ENCODE assay signal across 16 mouse cellular contexts in genomic region chr9:60841393-60841792, GRCm38 (mm10). TPM values are rescaled to one million over a fixed set of nuclear protein-coding genes. Genes with fewer than 3 reads are reported as not detected.
A peak's percentile ranks its signal among the peaks of the same experiment; 100 is the strongest.
DNase-seq lines count a peak whose midpoint lies in the region; ATAC-seq and TF ChIP-seq lines count a peak whose summit lies in the region.
"Had no signal": no experiment of that assay in that cellular context is flagged by ENCODE, and none has a peak within 500 bp of the region (broad histone marks: within the 10 kb centered on the region; RNA-seq: fewer than 3 reads in every experiment).

No protein-coding gene starts in this region.

- WGBS in forebrain, embryonic 11.5 days, result 5% methylated on average over 5 of the region's 5 CpGs
- 13% methylated on average over 5 of the region's 5 CpGs for WGBS in forebrain, embryonic 15.5 days
- 21% methylated on average over 5 of the region's 5 CpGs for WGBS in intestine, embryonic 16.5 days
- 15% methylated on average over 5 of the region's 5 CpGs for WGBS in intestine, postnatal 0 days
- WGBS in heart, postnatal 0 days, result 31% methylated on average over 5 of the region's 5 CpGs

- no peak for TF ChIP-seq CTCF in intestine, postnatal 0 days (IDR thresholded peaks at IDR 0.05; ENCODE audit: low read depth)
- TF ChIP-seq CTCF in heart, postnatal 0 days (IDR thresholded peaks at IDR 0.05; ENCODE audit: low read depth), result no peak

- H3K36me3 ChIP-seq in forebrain, embryonic 11.5 days (ENCODE audit: control insufficient read depth, insufficient read depth, low read length), result no peaks in the 10 kb centered on the region
- H3K36me3 ChIP-seq in forebrain, embryonic 15.5 days, result no peaks in the 10 kb centered on the region
- H3K36me3 ChIP-seq in intestine, embryonic 16.5 days (ENCODE audit: control insufficient read depth, insufficient read depth, low read length), result no peaks in the 10 kb centered on the region
- peaks cover 14% of the 10 kb centered on the region for H3K36me3 ChIP-seq in intestine, postnatal 0 days (ENCODE audit: control insufficient read depth, insufficient read depth)
- peaks cover 4% of the 10 kb centered on the region for H3K36me3 ChIP-seq in heart, postnatal 0 days (replicated peaks; ENCODE audit: control insufficient read depth, insufficient read depth, low read length)
- H3K36me3 ChIP-seq: embryonic facial prominence, embryonic 15.5 days; G1E; neural tube, embryonic 13.5 days had no signal

- H3K9me3 ChIP-seq in forebrain, embryonic 11.5 days (ENCODE audit: control insufficient read depth, low read length), result no peaks in the 10 kb centered on the region
- no peaks in the 10 kb centered on the region for H3K9me3 ChIP-seq in forebrain, embryonic 15.5 days
- H3K9me3 ChIP-seq in intestine, embryonic 16.5 days (ENCODE audit: control insufficient read depth, low read length), result no peaks in the 10 kb centered on the region
- H3K9me3 ChIP-seq in intestine, postnatal 0 days (ENCODE audit: control insufficient read depth), result no peaks in the 10 kb centered on the region
- H3K9me3 ChIP-seq in heart, postnatal 0 days (replicated peaks; ENCODE audit: control insufficient read depth, low read length), result no peaks in the 10 kb centered on the region
- H3K9me3 ChIP-seq: embryonic facial prominence, embryonic 15.5 days; G1E; neural tube, embryonic 13.5 days had no signal

- no peak overlapping the region for H3K4me3 ChIP-seq in forebrain, embryonic 11.5 days (ENCODE audit: low read depth, low read length)
- H3K4me3 ChIP-seq in forebrain, embryonic 15.5 days, result no peak overlapping the region
- no peak overlapping the region for H3K4me3 ChIP-seq in intestine, embryonic 16.5 days (ENCODE audit: low read length)
- no peak overlapping the region for H3K4me3 ChIP-seq in intestine, postnatal 0 days (ENCODE audit: low read depth, low read length)
- peak overlapping the region; percentile 36; the same call in 1 of the 2 replicates for H3K4me3 ChIP-seq in brown adipose tissue, adult 24 weeks (ENCODE audit: insufficient read depth, low read depth, low read length)
- H3K4me3 ChIP-seq in heart, postnatal 0 days (ENCODE audit: low read depth, low read length), result no peak overlapping the region
- H3K4me3 ChIP-seq: embryonic facial prominence, embryonic 15.5 days; neural tube, embryonic 13.5 days had no signal

- DNase-seq in forebrain, embryonic 11.5 days (ENCODE audit: low spot score), result no peak
- DNase-seq in heart, postnatal 0 days (ENCODE audit: low spot score), result no peak
- DNase-seq in right cerebral cortex, postnatal 4 days, result no peak
- DNase-seq in thymus, adult 18-20 months, result no peak
- DNase-seq: cerebellum, adult 9-11 months; layer of hippocampus, postnatal 36 days; liver, postnatal 0 days; thymus, postnatal 25 days had no signal

- H3K9ac ChIP-seq in forebrain, embryonic 11.5 days (ENCODE audit: low read length), result 0 out of 2 replicates have a peak overlapping the region, but pooled peaks have one; percentile 3
- H3K9ac ChIP-seq in forebrain, embryonic 15.5 days (replicated peaks), result no peak overlapping the region
- no peak overlapping the region for H3K9ac ChIP-seq in intestine, embryonic 16.5 days (ENCODE audit: low read depth, low read length)
- no peak overlapping the region for H3K9ac ChIP-seq in intestine, postnatal 0 days (ENCODE audit: low read depth, low read length)
- H3K9ac ChIP-seq in heart, postnatal 0 days (replicated peaks; ENCODE audit: low read depth, low read length), result no peak overlapping the region
- H3K9ac ChIP-seq: embryonic facial prominence, embryonic 15.5 days; liver, postnatal 0 days; neural tube, embryonic 13.5 days had no signal

- no peak overlapping the region for H3K4me2 ChIP-seq in forebrain, embryonic 11.5 days (ENCODE audit: low read depth, low read length, severe bottlenecking)
- H3K4me2 ChIP-seq in forebrain, embryonic 15.5 days (replicated peaks), result no peak overlapping the region
- no peak overlapping the region for H3K4me2 ChIP-seq in intestine, embryonic 16.5 days (ENCODE audit: low read depth, low read length)
- no peak overlapping the region; the same call in 1 of the 2 replicates for H3K4me2 ChIP-seq in intestine, postnatal 0 days (replicated peaks; ENCODE audit: low read depth)
- no peak overlapping the region for H3K4me2 ChIP-seq in heart, postnatal 0 days (ENCODE audit: low read depth, low read length)
- H3K4me2 ChIP-seq: embryonic facial prominence, embryonic 15.5 days; neural tube, embryonic 13.5 days had no signal

- no peaks in the 10 kb centered on the region; the same call in 1 of the 2 replicates for H3K27me3 ChIP-seq in forebrain, embryonic 11.5 days (ENCODE audit: control insufficient read depth, insufficient read depth, low read length)
- H3K27me3 ChIP-seq in forebrain, embryonic 15.5 days, result no peaks in the 10 kb centered on the region
- H3K27me3 ChIP-seq in intestine, embryonic 16.5 days (replicated peaks; ENCODE audit: control insufficient read depth, insufficient read depth, low read length), result no peaks in the 10 kb centered on the region
- no peaks in the 10 kb centered on the region for H3K27me3 ChIP-seq in intestine, postnatal 0 days (replicated peaks; ENCODE audit: control insufficient read depth, insufficient read depth, low read length)
- no peaks in the 10 kb centered on the region for H3K27me3 ChIP-seq in heart, postnatal 0 days (ENCODE audit: control insufficient read depth, insufficient read depth, low read length)
- H3K27me3 ChIP-seq: embryonic facial prominence, embryonic 15.5 days; neural tube, embryonic 13.5 days had no signal

- no peak for ATAC-seq in forebrain, embryonic 11.5 days (replicated peaks; ENCODE audit: low FRiP score)
- no peak for ATAC-seq in forebrain, embryonic 15.5 days (replicated peaks)
- ATAC-seq in intestine, embryonic 16.5 days, result no peak
- no peak for ATAC-seq in intestine, postnatal 0 days
- ATAC-seq in heart, postnatal 0 days (ENCODE audit: insufficient read depth, low read depth), result no peak
- ATAC-seq: liver, postnatal 0 days; midbrain, embryonic 16.5 days had no signal

- peaks cover 28% of the 10 kb centered on the region for H3K4me1 ChIP-seq in forebrain, embryonic 11.5 days (replicated peaks; ENCODE audit: control insufficient read depth, insufficient read depth, low read length)
- peaks cover 22% of the 10 kb centered on the region for H3K4me1 ChIP-seq in forebrain, embryonic 15.5 days
- H3K4me1 ChIP-seq in intestine, embryonic 16.5 days (ENCODE audit: control insufficient read depth, insufficient read depth, low read length), result peaks cover 43% of the 10 kb centered on the region
- peaks cover 9% of the 10 kb centered on the region for H3K4me1 ChIP-seq in intestine, postnatal 0 days (replicated peaks; ENCODE audit: control insufficient read depth, insufficient read depth, low read length)
- peaks cover 11% of the 10 kb centered on the region for H3K4me1 ChIP-seq in brown adipose tissue, adult 24 weeks (ENCODE audit: control insufficient read depth, insufficient read depth, insufficient read length, low read length)
- H3K4me1 ChIP-seq in heart, postnatal 0 days (ENCODE audit: control insufficient read depth, insufficient read depth), result peaks cover 46% of the 10 kb centered on the region

- TF ChIP-seq EP300 in heart, postnatal 0 days (IDR thresholded peaks at IDR 0.05; ENCODE audit: low read depth), result no peak

- H3K27ac ChIP-seq in forebrain, embryonic 11.5 days (ENCODE audit: low read depth, low read length), result no peak overlapping the region
- no peak overlapping the region for H3K27ac ChIP-seq in forebrain, embryonic 15.5 days (replicated peaks)
- H3K27ac ChIP-seq in intestine, embryonic 16.5 days (ENCODE audit: low read length), result peak overlapping the region; percentile 25; the same call in 1 of the 2 replicates
- no peak overlapping the region for H3K27ac ChIP-seq in intestine, postnatal 0 days (ENCODE audit: low read depth, low read length)
- H3K27ac ChIP-seq in brown adipose tissue, adult 24 weeks (replicated peaks; ENCODE audit: low read depth, low read length), result peak overlapping the region; percentile 98
- peak overlapping the region; percentile 53 for H3K27ac ChIP-seq in heart, postnatal 0 days (ENCODE audit: low read depth)
- H3K27ac ChIP-seq: embryonic facial prominence, embryonic 15.5 days; neural tube, embryonic 13.5 days had no signal

RNA-seq across cellular contexts. Expression of gene Uaca, which starts 47.1 kb away (rescaled TPM):
- polyA plus RNA-seq in forebrain, embryonic 11.5 days (2014; fragmentation: Nextera tagmentation; extraction: Ambion mirVana), result 25.2 and 25.6 TPM in 2 replicates
- polyA plus RNA-seq in forebrain, embryonic 15.5 days (2015; fragmentation: Nextera tagmentation; extraction: Ambion mirVana), result 15.2 and 16.1 TPM in 2 replicates
- polyA plus RNA-seq in intestine, embryonic 16.5 days (2015; fragmentation: Nextera tagmentation; extraction: Ambion mirVana), result 56.8 and 60.7 TPM in 2 replicates
- 34.6 and 39.3 TPM in 2 replicates for polyA plus RNA-seq in intestine, postnatal 0 days (2015; fragmentation: Nextera tagmentation; extraction: Ambion mirVana)
- 11.8 and 13.8 TPM in 2 replicates for polyA plus RNA-seq in brown adipose tissue, adult 24 weeks (2012; ENCODE audit: insufficient read depth, insufficient read length, missing spikeins)
- total RNA-seq in heart, postnatal 0 days (2014; rRNA removed; ENCODE audit: low replicate concordance), result 5.5 and 10.5 TPM in 2 replicates
- polyA plus RNA-seq in heart, postnatal 0 days (2015; fragmentation: Nextera tagmentation; extraction: Ambion mirVana), result 17.3 and 18.6 TPM in 2 replicates
- polyA plus RNA-seq: G1E had no signal

Comparison
In these comparisons a context has a peak if more than half of its experiments do, and no peak if none do; other contexts are left out.
1. H3K27ac ChIP-seq: peak in intestine, embryonic 16.5 days (single experiment), brown adipose tissue, adult 24 weeks (single experiment) and heart, postnatal 0 days (single experiment); none in forebrain, embryonic 11.5 days (single experiment), forebrain, embryonic 15.5 days (single experiment) and intestine, postnatal 0 days (single experiment).